Mouse (Mus musculus) lung, adult 2 months (tissue): ENCODE measurements at regions not wholly inside any gene's neighbourhood (a gene's known extent, or its start where the extent isn't known, plus 50 kb on each side); places are given as distances from the start of the nearest gene placed in this dataset.
"Not testable (repeated sequence)": the region's sequence is repeated elsewhere in the genome, so short reads cannot be mapped to it uniquely, and the experiment has no call there.

Source experiments
- DNase-seq: peaks from one replicate; pipeline ENCODE4 v3.0.0; 2022
- H3K4me1 ChIP-seq: fragments of 200-500 bp; 2 replicates; pipeline ENCODE4 v1.6.1; 2011; ENCODE audit warnings: low read length; ENCODE audit not compliant: control insufficient read depth, insufficient read depth
- H3K4me3 ChIP-seq: fragments of 200-500 bp; replicated peaks from 2 replicates; pipeline ENCODE3; 2011; ENCODE audit warnings: low read depth, mild to moderate bottlenecking, control low read depth, low read length; ENCODE audit errors: extremely low read depth
- CTCF ChIP-seq: fragments of 200-500 bp; IDR thresholded peaks from 2 replicates; pipeline ENCODE4 v1.5.1; 2011; ENCODE audit warnings: mild to moderate bottlenecking, low read length, control low read depth; ENCODE audit not compliant: insufficient read depth
- POLR2A ChIP-seq: fragments of 200-500 bp; IDR thresholded peaks from 2 replicates; pipeline ENCODE4 v1.6.1; 2011; ENCODE audit warnings: low read depth, mild to moderate bottlenecking, control low read depth, low read length, borderline replicate concordance; ENCODE audit errors: extremely low read depth
- WGBS: fragments of 180-500 bp; shearing (Covaris S2); methylation state at CpG from one replicate; pipeline ENCODE4 v1.1.7; 2018; 5-methylcytosine and 5-hydroxymethylcytosine counted together

GRCm38 (mm10) chr5:134046086-134046485 is 53.4 kb upstream of the Castor2 start:
- WGBS: 73% methylated on average over 6 of the region's 6 CpGs
- no peak for TF ChIP-seq POLR2A
- no peak for TF ChIP-seq CTCF
- no peak for DNase-seq

DNA sequence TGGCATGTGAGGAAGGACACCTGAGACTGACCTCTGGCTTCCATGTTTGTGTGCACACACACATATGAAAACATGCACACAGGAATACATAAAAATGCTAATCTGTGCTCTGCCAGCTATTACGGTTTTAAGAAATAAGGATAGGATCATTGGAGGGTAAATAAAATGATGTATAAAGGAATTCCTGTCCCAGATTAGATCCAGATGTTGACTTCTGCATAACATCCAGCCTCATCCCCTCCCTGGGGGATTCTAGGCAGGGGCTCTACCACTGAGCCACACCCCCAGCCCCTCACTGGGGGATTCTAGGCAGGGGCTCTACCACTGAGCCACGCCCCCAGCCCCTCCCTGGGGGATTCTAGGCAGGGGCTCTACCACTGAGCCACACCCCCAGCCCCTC is 56.6 kb upstream of the Castor2 start:
- not testable (repeated sequence) for H3K4me1 ChIP-seq, H3K4me3 ChIP-seq, DNase-seq
- WGBS: 77% methylated on average over 1 of the region's 2 CpGs

More at GRCm38 (mm10) chr5:134046086-134046485, 53.4 kb upstream of the Castor2 start:
- Histone ChIP-seq H3K4me3 (no peak overlapping the region), H3K4me1 (no peaks in the 10 kb centered on the region)

DNA sequence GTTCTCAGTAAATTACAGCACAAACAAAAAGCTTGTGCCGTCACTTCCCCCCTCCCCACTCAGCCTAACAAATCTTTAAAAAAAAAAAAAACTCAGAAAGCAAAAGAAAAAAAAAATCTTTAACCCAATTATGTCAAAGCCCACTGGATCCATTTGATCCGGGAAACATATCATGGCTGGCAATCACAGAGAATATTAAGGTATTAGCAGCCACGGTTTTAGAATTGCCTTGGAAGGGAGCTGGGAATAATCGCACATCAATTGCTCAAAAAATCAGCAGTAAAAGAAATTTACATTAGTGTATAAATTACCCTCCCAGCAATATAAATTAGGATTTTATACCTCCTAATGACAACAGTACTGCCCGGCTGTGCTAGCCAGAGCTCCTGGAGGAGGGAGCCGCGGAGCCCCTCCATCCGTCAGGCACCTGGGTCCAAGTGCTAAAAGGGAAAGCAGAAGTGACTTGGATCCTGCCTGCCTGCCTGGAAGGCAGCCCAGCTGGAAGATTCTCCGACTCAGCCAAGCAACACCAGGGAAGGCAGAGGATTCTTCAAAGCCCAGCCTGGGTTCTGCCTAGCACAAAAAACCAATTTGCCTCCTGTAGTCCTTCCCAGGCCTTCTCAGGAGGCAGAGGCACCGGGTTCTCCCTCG is 72.1 kb upstream of the Castor2 start:
- no peak for TF ChIP-seq CTCF
- TF ChIP-seq POLR2A: no peak
- no peak for DNase-seq
- Histone ChIP-seq H3K4me1 (no peaks in the 10 kb centered on the region), H3K4me3 (no peak overlapping the region)
- WGBS: 47% methylated on average over 11 of the region's 11 CpGs

- WGBS: 85% methylated on average over 13 of the region's 13 CpGs
- H3K4me1 ChIP-seq: no peaks in the 10 kb centered on the region
- no peak for TF ChIP-seq POLR2A
- TF ChIP-seq CTCF: no peak
- DNase-seq: no peak
- no peak overlapping the region for H3K4me3 ChIP-seq
These were observed 79.7 kb upstream of the Castor2 start for GRCm38 (mm10) chr5:134019651-134020432.

- 18% methylated on average over 13 of the region's 13 CpGs for WGBS
These were observed 85.0 kb upstream of the Castor2 start for GRCm38 (mm10) chr5:134014257-134015163.

GRCm38 (mm10) chr5:134013206-134013605 is 86.3 kb upstream of the Castor2 start:
- TF ChIP-seq CTCF (no peak), POLR2A (no peak)
- Histone ChIP-seq H3K4me3 (no peak overlapping the region), H3K4me1 (0 out of 2 replicates have a peak, but pooled peaks cover 2% of the 10 kb centered on the region)
- DNase-seq: no peak
- 81% methylated on average over 8 of the region's 8 CpGs for WGBS

More at GRCm38 (mm10) chr5:134014257-134015163, 85.0 kb upstream of the Castor2 start:
- peak; percentile 34 for DNase-seq
- 0 out of 2 replicates have a peak, but pooled peaks cover 2% of the 10 kb centered on the region for H3K4me1 ChIP-seq
- H3K4me3 ChIP-seq: no peak overlapping the region
- TF ChIP-seq CTCF (no peak), POLR2A (no peak)

DNA sequence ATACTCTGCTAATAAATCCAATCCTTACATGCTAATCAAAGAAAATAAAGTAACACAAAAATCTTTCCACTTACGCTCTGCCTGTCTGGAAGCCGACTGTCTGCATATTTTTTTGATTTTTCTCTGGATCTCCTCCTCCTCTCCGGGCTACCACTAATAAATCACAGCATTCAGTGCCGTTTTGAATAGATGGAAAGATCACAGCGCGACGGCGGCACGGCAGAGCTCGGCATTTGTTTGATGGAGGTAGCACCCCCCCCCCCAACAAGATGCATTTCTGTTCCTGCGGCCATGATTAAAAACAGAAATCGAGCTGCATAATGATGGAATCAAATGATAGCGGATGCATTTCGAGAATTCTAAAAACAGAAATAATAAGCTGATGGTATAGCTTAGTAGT is 89.7 kb upstream of the Castor2 start:
- TF ChIP-seq CTCF: no peak
- no peak overlapping the region for H3K4me3 ChIP-seq
- H3K4me1 ChIP-seq: 0 out of 2 replicates have a peak, but pooled peaks cover 2% of the 10 kb centered on the region
- no peak for DNase-seq
- 82% methylated on average over 14 of the region's 14 CpGs for WGBS

DNA sequence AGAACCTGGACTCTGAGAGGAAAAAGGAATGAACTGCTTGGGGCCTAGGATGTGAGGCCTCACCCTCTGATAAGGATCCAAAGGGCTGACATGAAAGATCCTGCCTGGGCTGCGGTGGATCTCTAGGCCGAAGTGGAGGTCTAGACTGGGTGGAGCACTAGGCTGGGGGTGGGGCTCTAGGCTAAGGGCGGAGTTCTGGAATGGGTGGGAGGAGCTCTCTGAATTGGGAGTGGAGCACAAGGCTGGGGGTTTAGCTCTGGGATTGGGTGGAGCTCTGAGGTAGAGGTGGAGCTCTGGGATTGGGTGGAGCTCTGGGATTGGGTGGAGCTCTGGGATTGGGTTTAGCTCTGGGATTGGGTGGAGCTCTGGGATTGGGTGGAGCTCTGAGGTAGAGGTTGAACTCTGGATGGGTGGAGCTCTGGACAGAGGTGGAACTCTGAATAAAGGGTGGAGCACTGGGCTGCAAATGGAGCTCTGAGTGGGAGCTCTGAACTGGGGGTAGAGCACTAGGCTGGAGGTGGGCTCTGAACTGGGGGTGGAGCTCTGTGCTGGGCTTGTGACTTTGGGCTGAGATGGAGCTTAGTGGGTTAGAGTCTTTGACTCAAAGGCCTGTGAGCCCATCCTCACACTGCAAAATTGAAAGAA is 92.3 kb upstream of the Castor2 start:
- 15% methylated on average over 3 of the region's 3 CpGs for WGBS
- Histone ChIP-seq H3K4me3 (no peak overlapping the region), H3K4me1 (no peaks in the 10 kb centered on the region)
- DNase-seq: no peak
- TF ChIP-seq CTCF (no peak), POLR2A (no peak)
